Mouse (Mus musculus) heart, embryonic 16.5 days (tissue): ENCODE data around the gene Fam19a1. TPM values are rescaled to one million over a fixed set of nuclear protein-coding genes. Genes with fewer than 3 reads are reported as not detected.

Source experiments
- polyA plus RNA-seq: library from polyadenylated mRNA; unstranded; fragments of >200 nt; fragmentation: Nextera tagmentation; extraction: Ambion mirVana; gene quantifications from 2 replicates; pipeline ENCODE4 v1.2.1, GENCODE M21; 2015

Gene Fam19a1
- polyA plus RNA-seq, 1 experiment from 2014 or later, result 0.32 TPM

Other genes starting within 250 kb of the Fam19a1 start
- not detected in 2 replicates for gene 1700123L14Rik, start 53.1 kb downstream of the Fam19a1 start, polyA plus RNA-seq